Comparison of ENCODE assay signal across 8 mouse cellular contexts in genomic region chr4:121016021-121016898, GRCm38 (mm10). TPM values are rescaled to one million over a fixed set of nuclear protein-coding genes. Genes with fewer than 3 reads are reported as not detected.
DNase-seq lines count a peak whose midpoint lies in the region; ATAC-seq and TF ChIP-seq lines count a peak whose summit lies in the region.

No protein-coding gene starts in this region.

- H3K9me3 ChIP-seq in kidney, embryonic 15.5 days (replicated peaks), result no peaks in the 10 kb centered on the region
- no peaks in the 10 kb centered on the region for H3K9me3 ChIP-seq in liver, postnatal 0 days (ENCODE audit: low read length)

- peak overlapping the region; percentile 83 for H3K9ac ChIP-seq in kidney, embryonic 15.5 days
- peak overlapping the region; percentile 98 for H3K9ac ChIP-seq in liver, postnatal 0 days (replicated peaks)

- intact Hi-C loops in gastrocnemius, postnatal 36 days (cut with DNase I), result loop anchor here (2.0 kb wide), 1 partner anchor 29 kb away; no protein-coding TSS in a partner anchor

- ATAC-seq in granulocyte monocyte progenitor cell, adult 5-6 weeks (replicated peaks; ENCODE audit: poor library complexity, severe bottlenecking), result peak; percentile 29
- peak; percentile 31 for ATAC-seq in kidney, embryonic 15.5 days (replicated peaks; ENCODE audit: low FRiP score)
- peak; percentile 58 for ATAC-seq in liver, postnatal 0 days

- no peak for TF ChIP-seq CTCF in cerebellum, adult 2 months (IDR thresholded peaks at IDR 0.05; ENCODE audit: borderline replicate concordance, insufficient read depth, low read depth, low read length)
- no peak for TF ChIP-seq CTCF in liver, postnatal 0 days (IDR thresholded peaks at IDR 0.05; ENCODE audit: low read depth)

- no peaks in the 10 kb centered on the region; the same call in 1 of the 2 replicates for H3K4me1 ChIP-seq in cerebellum, adult 2 months (ENCODE audit: control insufficient read depth, insufficient read depth, low read length)
- peaks cover 23% of the 10 kb centered on the region for H3K4me1 ChIP-seq in kidney, embryonic 15.5 days
- peaks cover 39% of the 10 kb centered on the region for H3K4me1 ChIP-seq in liver, postnatal 0 days (ENCODE audit: insufficient read depth)

- peak overlapping the region; percentile 81 for H3K4me3 ChIP-seq in cerebellum, adult 2 months (replicated peaks; ENCODE audit: insufficient read depth, low read depth, low read length)
- H3K4me3 ChIP-seq in kidney, embryonic 15.5 days (replicated peaks), result peak overlapping the region; percentile 77
- peak overlapping the region; percentile 97 for H3K4me3 ChIP-seq in liver, postnatal 0 days (ENCODE audit: low read depth, low read length)

- WGBS in cerebellum, adult 2 months, result under 1% methylated on average over 39 of the region's 40 CpGs
- WGBS in kidney, embryonic 15.5 days, result 5% methylated on average over 37 of the region's 40 CpGs
- WGBS in liver, postnatal 0 days (ENCODE audit: insufficient replicate concordance), result 1% methylated on average over 38 of the region's 40 CpGs

- peak overlapping the region; percentile 87 for H3K4me2 ChIP-seq in kidney, embryonic 15.5 days
- peak overlapping the region; percentile 84 for H3K4me2 ChIP-seq in liver, postnatal 0 days (ENCODE audit: low read depth, low read length)

- TF ChIP-seq EP300 in liver, postnatal 0 days (IDR thresholded peaks at IDR 0.05; ENCODE audit: low read depth), result no peak

- no peaks in the 10 kb centered on the region for H3K36me3 ChIP-seq in kidney, embryonic 15.5 days
- H3K36me3 ChIP-seq in liver, postnatal 0 days (replicated peaks; ENCODE audit: insufficient read depth, low read length), result no peaks in the 10 kb centered on the region

- TF ChIP-seq POLR2A in cerebellum, adult 2 months (IDR thresholded peaks at IDR 0.05; ENCODE audit: borderline replicate concordance, insufficient read depth, low read length), result no peak

- H3K27me3 ChIP-seq in cerebellum, adult 2 months (ENCODE audit: control insufficient read depth, insufficient read depth, low read length), result no peaks in the 10 kb centered on the region
- H3K27me3 ChIP-seq in kidney, embryonic 15.5 days, result no peaks in the 10 kb centered on the region
- H3K27me3 ChIP-seq in liver, postnatal 0 days (ENCODE audit: insufficient read depth, low read length), result no peaks in the 10 kb centered on the region

- peak; percentile 18 for DNase-seq in ovary, postnatal 10 days (ENCODE audit: low spot score)
- no peak for DNase-seq in ovary, postnatal 36 days (ENCODE audit: low spot score)
- peak; percentile 73 to 79 for DNase-seq in cerebellum, adult 2 months
- DNase-seq in liver, postnatal 0 days, result peak; percentile 72
- DNase-seq in right cerebral cortex, postnatal 10 days (ENCODE audit: low spot score in 2 of 2), result peak; percentile 65 to 68
- no peak for DNase-seq in gastrocnemius, postnatal 36 days

- H3K27ac ChIP-seq in cerebellum, adult 2 months (ENCODE audit: insufficient read depth, low read length), result peak overlapping the region; percentile 60
- peak overlapping the region; percentile 80 for H3K27ac ChIP-seq in kidney, embryonic 15.5 days
- H3K27ac ChIP-seq in liver, postnatal 0 days (ENCODE audit: low read depth), result peak overlapping the region; percentile 96

RNA-seq across cellular contexts. Expression of gene Smap2, which starts 0.8 kb away (rescaled TPM):
- polyA plus RNA-seq in cerebellum, adult 2 months (2012; rRNA removed), result 82.0 and 90.6 TPM in 2 replicates
- total RNA-seq in granulocyte monocyte progenitor cell, adult 5-6 weeks (2014; fragmentation: Nextera tagmentation), result 44.9 and 53.4 TPM in 2 replicates
- total RNA-seq in granulocyte monocyte progenitor cell, adult 5-6 weeks (2017), result 16.4 and 18.2 TPM in 2 replicates
- polyA plus RNA-seq in kidney, embryonic 15.5 days (2015; fragmentation: Nextera tagmentation; extraction: Ambion mirVana), result 14.4 and 15.4 TPM in 2 replicates
- polyA plus RNA-seq in liver, postnatal 0 days (2015; fragmentation: Nextera tagmentation; extraction: Ambion mirVana), result 14.9 and 17.1 TPM in 2 replicates
- total RNA-seq in gastrocnemius, postnatal 36 days (2021), result 10 to 100 TPM; 13.7 to 14.4 TPM

RNA-seq across cellular contexts. Expression of gene Col9a2, which starts 22.9 kb away (rescaled TPM):
- polyA plus RNA-seq in cerebellum, adult 2 months (2012; rRNA removed), result 10.0 and 11.1 TPM in 2 replicates
- total RNA-seq in granulocyte monocyte progenitor cell, adult 5-6 weeks (2014; fragmentation: Nextera tagmentation), result not detected in 2 replicates
- total RNA-seq in granulocyte monocyte progenitor cell, adult 5-6 weeks (2017), result not detected in 2 replicates
- polyA plus RNA-seq in kidney, embryonic 15.5 days (2015; fragmentation: Nextera tagmentation; extraction: Ambion mirVana), result 3.9 and 6.0 TPM in 2 replicates
- 0.34 and 0.44 TPM in 2 replicates for polyA plus RNA-seq in liver, postnatal 0 days (2015; fragmentation: Nextera tagmentation; extraction: Ambion mirVana)
- total RNA-seq in gastrocnemius, postnatal 36 days (2021), result under 1 TPM; 0.23 to 0.54 TPM

Comparison
In these comparisons a context has a peak if more than half of its experiments do, and no peak if none do; other contexts are left out.
1. DNase-seq: peak in ovary, postnatal 10 days (single experiment), cerebellum, adult 2 months (2 of 2), liver, postnatal 0 days (single experiment) and right cerebral cortex, postnatal 10 days (2 of 2); none in ovary, postnatal 36 days (single experiment) and gastrocnemius, postnatal 36 days (0 of 2).
2. Peak in every context shown above with its lines, with median percentiles within 50 percentile points of each other: H3K27ac ChIP-seq, H3K4me3 ChIP-seq and ATAC-seq.